Mouse (Mus musculus) erythroblast, embryonic 14.5 days (primary cell): ENCODE results near the gene Arsb.

ENCODE experiments used
- GATA1 ChIP-seq: IDR thresholded peaks from 2 replicates; pipeline ENCODE4 v1.6.1; 2012; ENCODE audit warnings: low read length, inconsistent platforms, mixed read lengths
- TAL1 ChIP-seq: IDR thresholded peaks from 3 replicates; pipeline ENCODE4 v1.6.1; 2012; ENCODE audit warnings: low read length, inconsistent platforms, mixed read lengths

DNA sequence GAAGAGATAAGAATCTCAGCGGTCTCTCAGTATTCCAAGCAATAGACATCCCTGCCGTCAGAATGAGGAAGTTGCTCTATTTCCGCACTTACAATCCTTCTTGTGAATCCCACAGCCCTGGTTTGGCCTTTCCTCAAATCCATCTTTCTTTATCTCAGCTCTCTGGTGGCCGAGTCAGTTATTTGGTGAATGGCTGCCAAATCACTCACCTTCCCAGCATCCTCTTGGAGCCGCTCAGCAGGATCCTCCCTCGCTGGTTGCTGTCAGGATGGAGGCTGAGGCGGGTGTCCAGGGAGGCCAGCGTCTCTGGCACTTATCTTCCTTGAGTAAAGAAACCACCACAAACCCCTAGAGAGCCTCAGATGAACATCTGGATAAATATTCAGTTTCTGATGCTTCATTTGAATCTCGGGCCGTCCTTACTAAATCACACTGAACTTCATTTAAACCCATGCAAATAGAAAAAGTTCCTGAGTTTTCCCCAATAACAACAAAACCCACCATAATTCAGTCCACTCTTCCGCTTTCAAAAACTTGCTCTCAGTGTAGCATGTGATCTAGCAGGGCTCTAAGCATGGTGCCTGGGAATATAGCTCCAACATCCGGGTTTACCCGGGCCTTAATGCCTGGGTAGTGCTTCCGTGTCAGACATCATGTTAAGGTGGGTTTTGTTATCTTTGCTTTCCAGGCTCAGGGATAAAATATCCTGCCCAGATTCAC is 81.1 kb downstream of the Arsb start:
- no peak for TF ChIP-seq TAL1
- TF ChIP-seq GATA1, result no peak
